Mouse (Mus musculus) MEL (cell line): ENCODE results near the gene Slc25a38. TPM values are rescaled to one million over a fixed set of nuclear protein-coding genes. Genes with fewer than 3 reads are reported as not detected.

Source experiments
- DNase-seq: peaks from one replicate; pipeline ENCODE4 v3.0.0; 2011; ENCODE audit warnings: low read depth, low spot score
- H3K27ac ChIP-seq: 2 replicates; pipeline ENCODE4 v1.5.1; 2012; ENCODE audit warnings: low read depth, mild to moderate bottlenecking, control low read depth, low read length, moderate library complexity; ENCODE audit not compliant: control insufficient read depth
- H3K27me3 ChIP-seq, 2 experiments: fragments of 150-350 bp in 1 of 2; sonication (generic) in 1 of 2; 2 replicates each; pipeline ENCODE4 v1.6.1; 2012; ENCODE audit warnings: low read length in 2 of 2, mild to moderate bottlenecking in 2 of 2, improper control_type of control experiment in 1 of 2, moderate library complexity in 1 of 2; ENCODE audit not compliant: insufficient read depth in 2 of 2, control insufficient read depth in 1 of 2
- H3K36me3 ChIP-seq, 2 experiments: 2 replicates each; pipeline ENCODE4 v1.6.1; 2012 to 2014; ENCODE audit warnings: low read length in 2 of 2, improper control_type of control experiment in 1 of 2, inconsistent platforms in 1 of 2, mild to moderate bottlenecking in 1 of 2; ENCODE audit not compliant: insufficient read depth in 2 of 2, control insufficient read depth in 1 of 2
- H3K4me1 ChIP-seq, 2 experiments: fragments of 150-350 bp in 1 of 2; sonication (generic) in 1 of 2; 2 replicates each; pipeline ENCODE4 v1.6.1; 2012; ENCODE audit warnings: low read length in 2 of 2, improper control_type of control experiment in 1 of 2, mild to moderate bottlenecking in 1 of 2; ENCODE audit not compliant: insufficient read depth in 2 of 2, control insufficient read depth in 1 of 2
- H3K4me3 ChIP-seq, 2 experiments: fragments of 150-350 bp in 1 of 2; sonication (generic) in 1 of 2; 2 replicates each; pipeline ENCODE4 v1.5.1; 2012; ENCODE audit warnings: low read depth in 2 of 2, low read length in 2 of 2, mild to moderate bottlenecking in 2 of 2, moderate library complexity in 2 of 2, control low read depth in 1 of 2, improper control_type of control experiment in 1 of 2; ENCODE audit not compliant: control insufficient read depth in 1 of 2, insufficient read depth in 1 of 2
- H3K79me2 ChIP-seq: 2 replicates; pipeline ENCODE4 v1.6.1; 2012; ENCODE audit warnings: mild to moderate bottlenecking, low read length, moderate library complexity; ENCODE audit not compliant: control insufficient read depth, poor library complexity, insufficient read depth
- H3K9ac ChIP-seq: 2 replicates; pipeline ENCODE4 v1.6.1; 2012; ENCODE audit warnings: low read depth, mild to moderate bottlenecking, control low read depth, low read length, moderate library complexity; ENCODE audit not compliant: control insufficient read depth, poor library complexity, severe bottlenecking
- H3K9me3 ChIP-seq: fragments of 150-350 bp; sonication (generic); replicated peaks from 2 replicates; pipeline ENCODE4 v1.6.1; 2012; ENCODE audit warnings: mild to moderate bottlenecking, low read length, improper control_type of control experiment, moderate library complexity; ENCODE audit not compliant: insufficient read depth
- CTCF ChIP-seq, 3 experiments: IDR thresholded peaks in 2 of 3; conservative IDR thresholded peaks in 1 of 3; 2 replicates each; pipeline ENCODE4 v1.5.1; 2011 to 2012; ENCODE audit warnings: low read length in 3 of 3, low read depth in 2 of 3, mild to moderate bottlenecking in 2 of 3, improper control_type of control experiment in 1 of 3, inconsistent platforms in 1 of 3, mixed read lengths in 1 of 3, moderate library complexity in 1 of 3; ENCODE audit not compliant: control insufficient read depth in 1 of 3, insufficient read depth in 1 of 3, poor library complexity in 1 of 3, severe bottlenecking in 1 of 3
- GATA1 ChIP-seq: IDR thresholded peaks from 2 replicates; pipeline ENCODE4 v1.6.1; 2011; ENCODE audit warnings: low read depth, low read length, improper control_type of control experiment
- JUND ChIP-seq: IDR thresholded peaks from 2 replicates; pipeline ENCODE4 v1.6.1; 2011; ENCODE audit warnings: low read depth, mild to moderate bottlenecking, improper control_type of control experiment, low read length
- KAT2A ChIP-seq: conservative IDR thresholded peaks from 2 replicates; pipeline ENCODE4 v1.6.1; 2012; ENCODE audit warnings: low read depth, low read length, improper control_type of control experiment, inconsistent platforms
- MAZ ChIP-seq: IDR thresholded peaks from 2 replicates; pipeline ENCODE4 v1.6.1; 2012; ENCODE audit warnings: low read depth, mild to moderate bottlenecking, inconsistent platforms, low read length, improper control_type of control experiment
- MEF2A ChIP-seq: IDR thresholded peaks from 2 replicates; pipeline ENCODE4 v1.6.1; 2014; ENCODE audit warnings: low read depth, mild to moderate bottlenecking, inconsistent platforms, low read length, improper control_type of control experiment; ENCODE audit not compliant: poor library complexity, insufficient replicate concordance, severe bottlenecking; ENCODE audit errors: extremely low read depth
- MYC ChIP-seq: IDR thresholded peaks from 2 replicates; pipeline ENCODE4 v1.6.1; 2011; ENCODE audit warnings: low read depth, mild to moderate bottlenecking, low read length, improper control_type of control experiment, moderate library complexity
- NRF1 ChIP-seq: IDR thresholded peaks from 2 replicates; pipeline ENCODE4 v1.6.1; 2014; ENCODE audit warnings: low read depth, mild to moderate bottlenecking, inconsistent platforms, low read length, improper control_type of control experiment, moderate library complexity; ENCODE audit not compliant: poor library complexity, insufficient read depth, severe bottlenecking
- RAD21 ChIP-seq: IDR thresholded peaks from 2 replicates; pipeline ENCODE4 v1.6.1; 2011; ENCODE audit warnings: mild to moderate bottlenecking, low read depth, low read length, improper control_type of control experiment
- SMC3 ChIP-seq: IDR thresholded peaks from 2 replicates; pipeline ENCODE4 v1.6.1; 2011; ENCODE audit warnings: low read depth, low read length, improper control_type of control experiment
- TBP ChIP-seq: IDR thresholded peaks from 2 replicates; pipeline ENCODE4 v1.8.0; 2011; ENCODE audit warnings: low read depth, low read length, improper control_type of control experiment
- TCF12 ChIP-seq: IDR thresholded peaks from 2 replicates; pipeline ENCODE4 v1.6.1; 2014; ENCODE audit warnings: low read depth, mild to moderate bottlenecking, inconsistent platforms, low read length, improper control_type of control experiment, moderate library complexity
- USF1 ChIP-seq: IDR thresholded peaks from 2 replicates; pipeline ENCODE4 v1.6.1; 2014; ENCODE audit warnings: low read depth, mild to moderate bottlenecking, inconsistent platforms, low read length, improper control_type of control experiment, moderate library complexity
- ZC3H11A ChIP-seq: IDR thresholded peaks from 2 replicates; pipeline ENCODE4 v1.6.1; 2012; ENCODE audit warnings: low read depth, mild to moderate bottlenecking, inconsistent platforms, low read length, improper control_type of control experiment
- ZNF384 ChIP-seq: IDR thresholded peaks from 2 replicates; pipeline ENCODE4 v1.6.1; 2012; ENCODE audit warnings: low read depth, mild to moderate bottlenecking, inconsistent platforms, low read length, improper control_type of control experiment
- polyA plus RNA-seq, 2 experiments: library from polyadenylated mRNA; stranded (reverse) in 1 of 2; unstranded in 1 of 2; fragments of >175 nt in 1 of 2; fragments of >200 nt in 1 of 2; gene quantifications; 2 replicates each; pipeline versions ENCODE4 v1.2.1 to v1.2.4; 2012; ENCODE audit warnings: low replicate concordance in 2 of 2, low read depth in 1 of 2; ENCODE audit not compliant: insufficient read length in 2 of 2, insufficient read depth in 1 of 2, missing spikeins in 1 of 2
- total RNA-seq: library from RNA; depleted of rRNA; stranded (reverse); fragments of 300-350 nt; gene quantifications from 2 replicates; pipeline ENCODE4 v1.2.3, GENCODE M21; 2012; rRNA removed

Gene Slc25a38
- total and polyA plus RNA-seq, 3 experiments, result 81.3 to 87.6 TPM; not detected in 1

DNA sequence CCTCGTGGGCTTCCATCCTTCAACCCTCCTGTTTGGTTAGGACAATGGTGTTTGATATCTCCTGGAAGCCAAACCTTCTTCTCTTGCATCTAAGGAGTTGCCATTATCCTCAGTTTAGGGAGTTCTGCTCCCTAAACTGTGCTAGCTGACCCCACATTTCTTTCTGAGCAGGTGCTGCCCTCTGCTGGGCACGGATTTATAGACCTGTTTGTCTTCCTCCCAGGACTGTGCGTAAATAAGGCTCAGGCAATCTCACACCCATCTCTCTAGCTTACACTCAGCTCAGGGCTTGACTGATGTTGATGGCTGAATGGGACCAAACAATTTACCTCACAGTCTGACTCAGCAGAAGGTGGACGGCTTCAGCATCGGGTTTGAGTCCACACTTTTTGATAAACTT is 61.1 kb downstream of the Slc25a38 start:
- peak; percentile 62 for DNase-seq
- H3K27ac ChIP-seq, result no peak overlapping the region
- TF ChIP-seq JUND (no peak), NRF1 (no peak), MAZ (no peak), ZC3H11A (peak; percentile 73), MEF2A (no peak), USF1 (no peak), KAT2A (no peak), SMC3 (peak; percentile 89), CTCF (IDR thresholded peaks at IDR 0.05 in 2 of 3, conservative IDR thresholded peaks at IDR 0.05 in 1 of 3; ENCODE audit: control insufficient read depth in 1 of 3, insufficient read depth in 1 of 3, low read depth in 2 of 3, low read length in 3 of 3, poor library complexity in 1 of 3, severe bottlenecking in 1 of 3) (peak; percentile 56 to 85 (median 76)), ZNF384 (peak; percentile 23; the same call in 1 of the 2 replicates), GATA1 (no peak), RAD21 (peak; percentile 77), TCF12 (no peak), MYC (no peak), TBP (no peak)
- H3K36me3 ChIP-seq, result no peaks in the 10 kb centered on the region
- H3K4me1 ChIP-seq, result no peaks in the 10 kb centered on the region
- H3K27me3 ChIP-seq, result peaks cover 2 to 3% of the 10 kb centered on the region in 2 experiments; a peak in 3 of 4 replicates
- no peaks in the 10 kb centered on the region for H3K9me3 ChIP-seq
- no peak overlapping the region for H3K9ac ChIP-seq
- H3K4me3 ChIP-seq, result no peak overlapping the region
- H3K79me2 ChIP-seq, result no peaks in the 10 kb centered on the region

Other genes with a start within 250 kb of the Slc25a38 start
- 31.0 and 34.1 TPM in 2 replicates for gene Wdr48, start 215.5 kb upstream of the Slc25a38 start, total RNA-seq
- 10 to 100 TPM in 1 of 2 experiments, not detected in 1; 40.5 TPM for gene Wdr48, start 215.5 kb upstream of the Slc25a38 start, polyA plus RNA-seq
- gene Gorasp1, start 172.8 kb upstream of the Slc25a38 start, total RNA-seq, result 15.8 and 18.3 TPM in 2 replicates
- 10 to 100 TPM in 1 of 2 experiments, not detected in 1; 21.9 TPM for gene Gorasp1, start 172.8 kb upstream of the Slc25a38 start, polyA plus RNA-seq
- not detected in 2 replicates for gene Ttc21a, start 172.8 kb upstream of the Slc25a38 start, total RNA-seq
- gene Ttc21a, start 172.8 kb upstream of the Slc25a38 start, polyA plus RNA-seq, result under 1 TPM in 1 of 2 experiments, not detected in 1; 0.01 TPM
- gene Csrnp1, start 125.7 kb upstream of the Slc25a38 start, total RNA-seq, result 3.7 and 4.1 TPM in 2 replicates
- 1 to 10 TPM in 1 of 2 experiments, not detected in 1; 8.1 TPM for gene Csrnp1, start 125.7 kb upstream of the Slc25a38 start, polyA plus RNA-seq
- gene Xirp1, start 86.8 kb upstream of the Slc25a38 start, total RNA-seq, result not detected in 2 replicates
- gene Xirp1, start 86.8 kb upstream of the Slc25a38 start, polyA plus RNA-seq, result not detected
- not detected in 2 replicates for gene Cx3cr1, start 40.5 kb upstream of the Slc25a38 start, total RNA-seq
- gene Cx3cr1, start 40.5 kb upstream of the Slc25a38 start, polyA plus RNA-seq, result not detected
- not detected in 2 replicates for gene Ccr8, start 18.3 kb upstream of the Slc25a38 start, total RNA-seq
- not detected for gene Ccr8, start 18.3 kb upstream of the Slc25a38 start, polyA plus RNA-seq
- gene Rpsa, start 17.3 kb downstream of the Slc25a38 start, total RNA-seq, result 1,584 and 1,827 TPM in 2 replicates
- 1,000 to 10,000 TPM in 1 of 2 experiments, 100 to 1,000 TPM in 1; 726 to 4,532 TPM for gene Rpsa, start 17.3 kb downstream of the Slc25a38 start, polyA plus RNA-seq
- not detected in 2 replicates for gene Mobp, start 39.3 kb downstream of the Slc25a38 start, total RNA-seq
- gene Mobp, start 39.3 kb downstream of the Slc25a38 start, polyA plus RNA-seq, result not detected
- not detected in 2 replicates for gene Myrip, start 191.1 kb downstream of the Slc25a38 start, total RNA-seq
- gene Myrip, start 191.1 kb downstream of the Slc25a38 start, polyA plus RNA-seq, result under 1 TPM in 1 of 2 experiments, not detected in 1; 0.03 TPM